In genomic region chr9:32409060-32409961, GRCm38 (mm10) we compare ENCODE assay signal across 7 mouse cellular contexts. TPM values are rescaled to one million over a fixed set of nuclear protein-coding genes. Genes with fewer than 3 reads are reported as not detected.
DNase-seq lines count a peak whose midpoint lies in the region; ATAC-seq and TF ChIP-seq lines count a peak whose summit lies in the region.

No protein-coding gene starts in this region.

- H3K36me3 ChIP-seq in forebrain, embryonic 13.5 days (ENCODE audit: poor library complexity, severe bottlenecking): no peaks in the 10 kb centered on the region
- H3K36me3 ChIP-seq in lung, postnatal 0 days (ENCODE audit: insufficient read depth, low read length): no peaks in the 10 kb centered on the region
- no peaks in the 10 kb centered on the region for H3K36me3 ChIP-seq in testis, adult 2 months (ENCODE audit: control insufficient read depth, insufficient read depth, low read length)

- no peaks in the 10 kb centered on the region for H3K9me3 ChIP-seq in forebrain, embryonic 13.5 days (replicated peaks)
- H3K9me3 ChIP-seq in lung, postnatal 0 days (ENCODE audit: low read length): no peaks in the 10 kb centered on the region

- peak overlapping the region; percentile 93 for H3K4me2 ChIP-seq in forebrain, embryonic 13.5 days
- peak overlapping the region; percentile 92 for H3K4me2 ChIP-seq in lung, postnatal 0 days (replicated peaks; ENCODE audit: low read depth, low read length)

- TF ChIP-seq EP300 in lung, postnatal 0 days (IDR thresholded peaks at IDR 0.05): no peak

- ATAC-seq in forebrain, embryonic 13.5 days: peak; percentile 58
- ATAC-seq in lung, postnatal 0 days: peak; percentile 25; the same call in 1 of the 2 replicates

- 0% methylated on average over 47 of the region's 47 CpGs for WGBS in forebrain, embryonic 13.5 days
- WGBS in lung, postnatal 0 days: 4% methylated on average over 47 of the region's 47 CpGs

- peaks cover 13% of the 10 kb centered on the region; the same call in 1 of the 2 replicates for H3K4me1 ChIP-seq in forebrain, embryonic 13.5 days
- peaks cover 6% of the 10 kb centered on the region; the same call in 1 of the 2 replicates for H3K4me1 ChIP-seq in lung, postnatal 0 days (ENCODE audit: insufficient read depth, low read depth, low read length)
- peaks cover 6% of the 10 kb centered on the region for H3K4me1 ChIP-seq in testis, adult 2 months (ENCODE audit: control insufficient read depth, insufficient read depth, low read length)

- DNase-seq in B cell, adult 2 months: peak; percentile 32 to 45
- DNase-seq in R1 (ENCODE audit: low read depth, low spot score): peak; percentile 25
- DNase-seq in hindlimb bud, embryonic 11.5 days (ENCODE audit: extremely low spot score, low read depth, low spot score): peak; percentile 68
- peak; percentile 9 for DNase-seq in lung, postnatal 0 days (ENCODE audit: low spot score)
- DNase-seq in thymus, postnatal 14 days: no peak

- no peak overlapping the region for H3K27ac ChIP-seq in forebrain, embryonic 13.5 days
- no peak overlapping the region for H3K27ac ChIP-seq in lung, postnatal 0 days (ENCODE audit: low read length)
- no peak overlapping the region for H3K27ac ChIP-seq in testis, adult 2 months (ENCODE audit: control insufficient read depth, insufficient read depth, low read depth, low read length)

- peaks cover 93% of the 10 kb centered on the region for H3K27me3 ChIP-seq in forebrain, embryonic 13.5 days
- no peaks in the 10 kb centered on the region; the same call in 1 of the 2 replicates for H3K27me3 ChIP-seq in lung, postnatal 0 days (replicated peaks; ENCODE audit: insufficient read depth, low read length)
- no peaks in the 10 kb centered on the region; the same call in 1 of the 2 replicates for H3K27me3 ChIP-seq in testis, adult 2 months (ENCODE audit: control insufficient read depth, insufficient read depth, low read length)

- no peak for TF ChIP-seq POLR2A in testis, adult 2 months (IDR thresholded peaks at IDR 0.05; ENCODE audit: control insufficient read depth, low read depth, low read length)

- peak overlapping the region; percentile 47 for H3K4me3 ChIP-seq in forebrain, embryonic 13.5 days
- peak overlapping the region; percentile 42 for H3K4me3 ChIP-seq in lung, postnatal 0 days (ENCODE audit: low read depth, low read length)
- H3K4me3 ChIP-seq in testis, adult 2 months (ENCODE audit: control insufficient read depth, low read depth, low read length): peak overlapping the region; percentile 30

- H3K9ac ChIP-seq in forebrain, embryonic 13.5 days: peak overlapping the region; percentile 73
- no peak overlapping the region for H3K9ac ChIP-seq in lung, postnatal 0 days (replicated peaks; ENCODE audit: low read depth)

- TF ChIP-seq CTCF in lung, postnatal 0 days (IDR thresholded peaks at IDR 0.05): no peak
- TF ChIP-seq CTCF in testis, adult 2 months (IDR thresholded peaks at IDR 0.05; ENCODE audit: control insufficient read depth, insufficient read depth, insufficient replicate concordance, low read depth, low read length): no peak

RNA-seq across cellular contexts. Expression of gene Kcnj1, which starts 37.0 kb away (rescaled TPM):
- not detected in 2 replicates for polyA plus RNA-seq in forebrain, embryonic 13.5 days (2015; fragmentation: Nextera tagmentation; extraction: Ambion mirVana)
- polyA plus RNA-seq in lung, postnatal 0 days (2015; fragmentation: Nextera tagmentation; extraction: Ambion mirVana): not detected in 2 replicates
- polyA plus RNA-seq in testis, adult 2 months (2012; rRNA removed): 0.10 and 0.25 TPM in 2 replicates
